Mouse (Mus musculus): ENCODE data around the gene Serpine1. TPM values are rescaled to one million over a fixed set of nuclear protein-coding genes. Genes with fewer than 3 reads are reported as not detected.

The Serpine1 gene
- polyA plus RNA-seq, 1 experiment from 2014 or later: not detected

DNA sequence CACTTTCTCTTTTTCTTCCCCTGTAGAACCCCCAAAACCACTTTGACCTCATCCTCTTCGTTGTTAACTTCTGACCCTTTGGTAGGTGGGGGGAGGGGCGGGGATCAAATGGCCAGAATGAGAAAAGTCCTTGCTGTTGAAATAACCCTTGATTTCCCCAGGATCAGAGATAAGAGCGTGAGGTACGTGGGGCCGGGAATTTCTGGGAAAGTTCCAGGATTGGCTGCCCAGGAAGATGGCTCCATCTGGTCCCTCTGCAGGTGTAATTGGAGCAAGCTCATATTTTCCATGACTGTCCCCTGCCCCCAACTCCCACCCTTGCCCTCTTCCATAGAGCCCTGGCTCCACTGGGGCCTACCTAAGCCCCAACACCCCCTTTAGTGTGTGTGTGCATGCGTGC, 3.7 kb upstream of the Serpine1 start:
- no peaks in the 10 kb centered on the region for H3K4me1 ChIP-seq (ENCODE audit: control insufficient read depth, insufficient read depth, low read length)
- H3K4me3 ChIP-seq (ENCODE audit: low read depth, low read length): no peak overlapping the region
- H3K9me3 ChIP-seq (ENCODE audit: control insufficient read depth, low read length): no peaks in the 10 kb centered on the region
- DNase-seq (ENCODE audit: low spot score) (no peak), ATAC-seq (ENCODE audit: insufficient read depth, low FRiP score, low TSS enrichment) (no peak)
- H3K9ac ChIP-seq (ENCODE audit: low read length): no peak overlapping the region
- H3K36me3 ChIP-seq (ENCODE audit: control insufficient read depth, insufficient read depth, low read length): no peaks in the 10 kb centered on the region
- H3K4me2 ChIP-seq (ENCODE audit: low read depth): no peak overlapping the region
- H3K27me3 ChIP-seq (ENCODE audit: control insufficient read depth, insufficient read depth, low read length): no peaks in the 10 kb centered on the region
- no peak overlapping the region for H3K27ac ChIP-seq (ENCODE audit: low read depth, low read length)
- 82% methylated on average over 6 of the region's 6 CpGs for WGBS

- Histone ChIP-seq H3K4me2 (ENCODE audit: low read depth) (no peak overlapping the region), H3K9me3 (ENCODE audit: control insufficient read depth, low read length) (no peaks in the 10 kb centered on the region), H3K36me3 (ENCODE audit: control insufficient read depth, insufficient read depth, low read length) (no peaks in the 10 kb centered on the region), H3K9ac (ENCODE audit: low read length) (no peak overlapping the region), H3K27me3 (ENCODE audit: control insufficient read depth, insufficient read depth, low read length) (no peaks in the 10 kb centered on the region), H3K4me3 (ENCODE audit: low read depth, low read length) (no peak overlapping the region), H3K27ac (ENCODE audit: low read depth, low read length) (no peak overlapping the region), H3K4me1 (ENCODE audit: control insufficient read depth, insufficient read depth, low read length) (no peaks in the 10 kb centered on the region)
- no peak for DNase-seq (ENCODE audit: low spot score)
- no peak for ATAC-seq (ENCODE audit: insufficient read depth, low FRiP score, low TSS enrichment)
- WGBS: 41% methylated on average over 6 of the region's 6 CpGs
Measured at GRCm38 (mm10) chr5:137074191-137074651, 2.2 kb upstream of the Serpine1 start.

DNA sequence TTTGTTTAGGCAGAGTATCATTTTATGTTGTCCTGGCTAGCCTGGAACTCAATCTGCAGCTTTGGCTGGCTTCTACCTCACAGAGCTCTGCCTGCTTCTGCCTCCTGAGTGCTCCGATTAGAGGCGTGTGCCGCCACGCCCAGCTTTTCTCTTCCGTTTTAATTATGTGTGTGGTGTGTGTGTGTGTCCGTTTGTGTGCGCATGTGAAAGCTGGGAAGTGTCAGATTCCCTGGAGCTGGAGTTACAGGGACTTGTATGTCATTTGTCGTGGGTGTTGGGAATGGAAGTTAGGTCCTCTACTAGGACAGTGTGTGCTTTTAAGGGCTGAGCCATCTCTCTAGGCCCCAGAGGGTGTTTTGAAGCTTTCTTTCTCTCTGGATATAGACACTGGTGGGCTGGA, 1.1 kb upstream of the Serpine1 start:
- no peak overlapping the region for H3K9ac ChIP-seq (ENCODE audit: low read length)
- ATAC-seq (ENCODE audit: insufficient read depth, low FRiP score, low TSS enrichment) (no peak), DNase-seq (ENCODE audit: low spot score) (no peak)
- WGBS: 95% methylated on average over 8 of the region's 8 CpGs
- H3K27me3 ChIP-seq (ENCODE audit: control insufficient read depth, insufficient read depth, low read length): no peaks in the 10 kb centered on the region
- no peaks in the 10 kb centered on the region for H3K9me3 ChIP-seq (ENCODE audit: control insufficient read depth, low read length)
- no peaks in the 10 kb centered on the region for H3K36me3 ChIP-seq (ENCODE audit: control insufficient read depth, insufficient read depth, low read length)
- H3K4me2 ChIP-seq (ENCODE audit: low read depth): no peak overlapping the region
- H3K4me3 ChIP-seq (ENCODE audit: low read depth, low read length): no peak overlapping the region
- H3K4me1 ChIP-seq (ENCODE audit: control insufficient read depth, insufficient read depth, low read length): no peaks in the 10 kb centered on the region
- H3K27ac ChIP-seq (ENCODE audit: low read depth, low read length): no peak overlapping the region

DNA sequence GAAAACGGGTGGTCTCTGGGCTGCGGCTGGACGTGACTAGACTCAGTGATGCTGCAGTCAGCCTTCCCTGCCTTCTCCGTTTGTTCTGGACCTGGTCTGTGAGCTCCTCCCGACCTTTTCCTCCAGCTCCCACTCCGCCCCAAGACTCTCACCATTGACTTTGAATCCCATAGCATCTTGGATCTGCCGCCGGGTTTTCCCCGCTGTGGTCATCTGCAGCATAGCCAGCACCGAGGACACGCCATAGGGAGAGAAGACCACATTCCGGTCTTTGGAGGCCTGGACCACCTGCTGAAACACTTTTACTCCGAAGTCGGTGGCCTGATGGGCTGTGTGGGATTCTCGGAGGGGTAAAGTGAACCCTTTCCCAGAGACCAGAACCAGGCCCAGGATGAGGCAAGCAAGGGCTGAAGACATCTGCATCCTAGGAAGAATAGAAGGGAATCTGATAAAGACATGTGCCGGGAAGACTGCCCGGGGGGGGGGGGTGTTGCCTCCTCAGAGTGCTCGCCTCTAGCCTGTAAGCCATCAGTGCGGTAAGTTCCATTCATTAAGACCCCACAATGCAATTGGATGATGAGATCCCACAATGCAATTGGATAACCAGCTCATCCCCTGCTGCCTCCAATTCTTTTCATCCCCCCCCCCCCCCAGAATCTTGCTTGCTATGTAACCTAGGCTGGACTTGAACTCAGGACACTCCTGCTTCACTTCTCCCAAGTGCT, 1.0 kb downstream of the Serpine1 start:
- no peak overlapping the region for H3K4me2 ChIP-seq (ENCODE audit: low read depth)
- ATAC-seq (ENCODE audit: insufficient read depth, low FRiP score, low TSS enrichment): no peak
- H3K4me3 ChIP-seq (ENCODE audit: low read depth, low read length): no peak overlapping the region
- H3K36me3 ChIP-seq (ENCODE audit: control insufficient read depth, insufficient read depth, low read length): no peaks in the 10 kb centered on the region
- no peak overlapping the region for H3K9ac ChIP-seq (ENCODE audit: low read length)
- no peak for DNase-seq (ENCODE audit: low spot score)
- H3K27ac ChIP-seq (ENCODE audit: low read depth, low read length): no peak overlapping the region
- no peaks in the 10 kb centered on the region for H3K9me3 ChIP-seq (ENCODE audit: control insufficient read depth, low read length)
- H3K27me3 ChIP-seq (ENCODE audit: control insufficient read depth, insufficient read depth, low read length): no peaks in the 10 kb centered on the region
- WGBS: 85% methylated on average over 19 of the region's 19 CpGs
- no peaks in the 10 kb centered on the region for H3K4me1 ChIP-seq (ENCODE audit: control insufficient read depth, insufficient read depth, low read length)

DNA sequence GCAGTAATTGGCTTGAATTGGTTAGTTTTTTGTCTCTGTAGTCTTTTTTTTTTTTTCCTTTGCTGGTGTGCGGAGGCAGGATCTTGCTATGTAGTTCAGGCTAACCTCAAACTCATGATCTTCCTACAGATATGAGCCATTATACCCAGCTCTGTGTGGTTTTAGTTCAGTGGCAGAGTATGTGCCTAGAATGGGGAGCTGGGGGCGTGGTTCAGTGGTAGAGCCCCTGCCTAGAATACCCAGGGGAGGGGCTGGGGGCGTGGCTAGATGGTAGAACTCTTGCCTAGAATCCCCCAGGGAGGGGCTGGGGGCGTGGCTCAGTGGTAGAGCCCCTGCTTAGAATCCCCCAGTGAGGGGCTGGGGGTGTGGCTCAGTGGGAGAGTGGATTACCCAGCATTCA, 3.4 kb downstream of the Serpine1 start:
- 70% methylated on average over 4 of the region's 4 CpGs for WGBS
- Histone ChIP-seq H3K36me3 (ENCODE audit: control insufficient read depth, insufficient read depth, low read length) (no peaks in the 10 kb centered on the region), H3K27ac (ENCODE audit: low read depth, low read length) (no peak overlapping the region), H3K27me3 (ENCODE audit: control insufficient read depth, insufficient read depth, low read length) (no peaks in the 10 kb centered on the region), H3K4me1 (ENCODE audit: control insufficient read depth, insufficient read depth, low read length) (no peaks in the 10 kb centered on the region), H3K9me3 (ENCODE audit: control insufficient read depth, low read length) (no peaks in the 10 kb centered on the region), H3K4me2 (ENCODE audit: low read depth) (no peak overlapping the region), H3K9ac (ENCODE audit: low read length) (no peak overlapping the region), H3K4me3 (ENCODE audit: low read depth, low read length) (no peak overlapping the region)
- ATAC-seq (ENCODE audit: insufficient read depth, low FRiP score, low TSS enrichment) (no peak), DNase-seq (ENCODE audit: low spot score) (no peak)

DNA sequence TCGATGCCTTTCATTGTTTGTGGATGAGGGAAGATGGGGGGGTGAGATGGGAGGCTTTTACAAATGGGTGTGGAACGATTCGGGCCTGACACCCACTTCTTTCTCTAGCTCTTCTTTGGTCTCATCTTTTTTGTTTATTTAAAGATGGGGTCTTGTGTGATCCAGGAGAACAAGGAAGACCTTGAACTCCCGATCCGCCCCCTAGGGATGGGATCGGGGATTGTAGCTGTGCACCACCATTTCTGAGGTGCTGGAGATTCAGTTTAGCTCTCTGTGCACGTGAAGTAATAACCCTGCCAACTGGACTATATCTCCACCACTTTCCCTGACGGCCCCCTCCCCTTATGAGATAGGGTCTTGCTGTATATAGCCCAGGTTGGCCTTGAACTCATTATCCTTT, 6.1 kb downstream of the Serpine1 start:
- Histone ChIP-seq H3K4me1 (ENCODE audit: control insufficient read depth, insufficient read depth, low read length) (no peaks in the 10 kb centered on the region), H3K9ac (ENCODE audit: low read length) (no peak overlapping the region), H3K4me2 (ENCODE audit: low read depth) (no peak overlapping the region), H3K9me3 (ENCODE audit: control insufficient read depth, low read length) (no peaks in the 10 kb centered on the region), H3K27ac (ENCODE audit: low read depth, low read length) (no peak overlapping the region), H3K27me3 (ENCODE audit: control insufficient read depth, insufficient read depth, low read length) (no peaks in the 10 kb centered on the region), H3K36me3 (ENCODE audit: control insufficient read depth, insufficient read depth, low read length) (no peaks in the 10 kb centered on the region), H3K4me3 (ENCODE audit: low read depth, low read length) (no peak overlapping the region)
- ATAC-seq (ENCODE audit: insufficient read depth, low FRiP score, low TSS enrichment) (no peak), DNase-seq (ENCODE audit: low spot score) (no peak)
- 77% methylated on average over 8 of the region's 8 CpGs for WGBS

GRCm38 (mm10) chr5:137065454-137065853, 6.6 kb downstream of the Serpine1 start:
- Histone ChIP-seq H3K9me3 (ENCODE audit: control insufficient read depth, low read length) (no peaks in the 10 kb centered on the region), H3K4me1 (ENCODE audit: control insufficient read depth, insufficient read depth, low read length) (no peaks in the 10 kb centered on the region), H3K4me3 (ENCODE audit: low read depth, low read length) (no peak overlapping the region), H3K36me3 (ENCODE audit: control insufficient read depth, insufficient read depth, low read length) (no peaks in the 10 kb centered on the region), H3K27ac (ENCODE audit: low read depth, low read length) (no peak overlapping the region), H3K27me3 (ENCODE audit: control insufficient read depth, insufficient read depth, low read length) (no peaks in the 10 kb centered on the region), H3K9ac (ENCODE audit: low read length) (no peak overlapping the region), H3K4me2 (ENCODE audit: low read depth) (no peak overlapping the region)
- ATAC-seq (ENCODE audit: insufficient read depth, low FRiP score, low TSS enrichment) (no peak), DNase-seq (ENCODE audit: low spot score) (no peak)
- 71% methylated on average over 6 of the region's 6 CpGs for WGBS

DNA sequence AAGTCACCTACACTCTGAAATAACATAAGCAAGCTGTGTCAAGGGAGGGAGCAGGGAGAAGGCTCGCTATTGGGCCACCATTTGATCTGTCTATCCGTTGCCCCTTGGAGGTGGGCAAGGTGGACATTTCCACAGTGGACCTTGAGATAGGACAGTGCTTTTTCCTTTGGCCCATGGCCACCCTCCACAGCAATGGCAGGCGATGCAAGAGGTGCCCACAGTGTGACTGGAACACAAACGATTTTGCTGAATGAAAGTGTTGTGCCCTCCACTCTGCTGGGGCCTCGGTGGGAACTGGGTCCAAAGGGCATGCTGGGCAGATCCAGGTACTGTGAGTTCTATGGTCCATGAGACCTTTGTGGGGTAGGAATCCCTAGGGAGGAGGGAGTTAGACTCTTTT, 9.5 kb downstream of the Serpine1 start:
- Histone ChIP-seq H3K4me3 (ENCODE audit: low read depth, low read length) (no peak overlapping the region), H3K36me3 (ENCODE audit: control insufficient read depth, insufficient read depth, low read length) (no peaks in the 10 kb centered on the region), H3K9me3 (ENCODE audit: control insufficient read depth, low read length) (no peaks in the 10 kb centered on the region), H3K27me3 (ENCODE audit: control insufficient read depth, insufficient read depth, low read length) (no peaks in the 10 kb centered on the region), H3K4me2 (ENCODE audit: low read depth) (no peak overlapping the region), H3K4me1 (ENCODE audit: control insufficient read depth, insufficient read depth, low read length) (no peaks in the 10 kb centered on the region), H3K27ac (ENCODE audit: low read depth, low read length) (no peak overlapping the region), H3K9ac (ENCODE audit: low read length) (no peak overlapping the region)
- 87% methylated on average over 5 of the region's 5 CpGs for WGBS
- DNase-seq (ENCODE audit: low spot score): no peak
- no peak for ATAC-seq (ENCODE audit: insufficient read depth, low FRiP score, low TSS enrichment)

GRCm38 (mm10) chr5:137061809-137062481, 10.1 kb downstream of the Serpine1 start:
- Histone ChIP-seq H3K4me1 (ENCODE audit: control insufficient read depth, insufficient read depth, low read length) (no peaks in the 10 kb centered on the region), H3K27me3 (ENCODE audit: control insufficient read depth, insufficient read depth, low read length) (no peaks in the 10 kb centered on the region), H3K9me3 (ENCODE audit: control insufficient read depth, low read length) (no peaks in the 10 kb centered on the region), H3K4me2 (ENCODE audit: low read depth) (no peak overlapping the region), H3K27ac (ENCODE audit: low read depth, low read length) (no peak overlapping the region), H3K36me3 (ENCODE audit: control insufficient read depth, insufficient read depth, low read length) (no peaks in the 10 kb centered on the region), H3K9ac (ENCODE audit: low read length) (no peak overlapping the region), H3K4me3 (ENCODE audit: low read depth, low read length) (no peak overlapping the region)
- DNase-seq (ENCODE audit: low spot score) (no peak), ATAC-seq (ENCODE audit: insufficient read depth, low FRiP score, low TSS enrichment) (no peak)
- WGBS: 26% methylated on average over 11 of the region's 12 CpGs

All from neural tube, embryonic 11.5 days (tissue).